Mouse (Mus musculus): ENCODE results near the gene Slc27a5. TPM values are rescaled to one million over a fixed set of nuclear protein-coding genes. Genes with fewer than 3 reads are reported as not detected.
A peak's percentile ranks its signal among the peaks of the same experiment; 100 is the strongest.

Gene Slc27a5
- total and polyA plus RNA-seq, 3 experiments = 0.13 TPM; not detected in 2

- peak overlapping the region; percentile 92 for H3K9ac ChIP-seq (ENCODE audit: control insufficient read depth, low read depth, low read length, poor library complexity, severe bottlenecking)
- peak; percentile 99 for DNase-seq (ENCODE audit: low read depth, low spot score)
- no peaks in the 10 kb centered on the region; a peak in 1 of 4 replicates for H3K36me3 ChIP-seq (ENCODE audit: control insufficient read depth in 1 of 2, insufficient read depth in 2 of 2, low read length in 2 of 2)
- peaks cover 20% of the 10 kb centered on the region for H3K79me2 ChIP-seq (ENCODE audit: control insufficient read depth, insufficient read depth, low read length, poor library complexity)
- H3K4me1 ChIP-seq (ENCODE audit: control insufficient read depth in 1 of 2, insufficient read depth in 2 of 2, low read length in 2 of 2) = peaks cover 0 to 14% of the 10 kb centered on the region in 2 experiments; a peak in 3 of 4 replicates
- H3K9me3 ChIP-seq (replicated peaks; ENCODE audit: insufficient read depth, low read length) = no peaks in the 10 kb centered on the region
- peak overlapping the region; percentile 93 for H3K27ac ChIP-seq (ENCODE audit: control insufficient read depth, low read depth, low read length)
- H3K4me3 ChIP-seq (ENCODE audit: control insufficient read depth in 1 of 2, insufficient read depth in 1 of 2, low read depth in 2 of 2, low read length in 2 of 2) = peak overlapping the region; percentile 65 to 88
- H3K27me3 ChIP-seq (ENCODE audit: control insufficient read depth in 1 of 2, insufficient read depth in 2 of 2, low read length in 2 of 2) = no peaks in the 10 kb centered on the region
- TF ChIP-seq MYB (IDR thresholded peaks at IDR 0.05; ENCODE audit: low read depth, low read length) = no peak
- peak; percentile 61 for TF ChIP-seq USF1 (IDR thresholded peaks at IDR 0.05; ENCODE audit: low read depth, low read length)
- no peak for TF ChIP-seq POLR2AphosphoS2 (IDR thresholded peaks at IDR 0.05; ENCODE audit: low read length)
- no peak for TF ChIP-seq MEF2A (IDR thresholded peaks at IDR 0.05; ENCODE audit: extremely low read depth, insufficient replicate concordance, low read depth, low read length, poor library complexity, severe bottlenecking)
- TF ChIP-seq MAFK (IDR thresholded peaks at IDR 0.05; ENCODE audit: borderline replicate concordance, low read depth, low read length) = no peak
- TF ChIP-seq MXI1 (IDR thresholded peaks at IDR 0.05; ENCODE audit: low read depth, low read length) = peak; percentile 61
- peak; percentile 80 for TF ChIP-seq MYC (IDR thresholded peaks at IDR 0.05; ENCODE audit: low read depth, low read length)
- TF ChIP-seq ZC3H11A (IDR thresholded peaks at IDR 0.05; ENCODE audit: low read depth, low read length) = peak; percentile 24; the same call in 1 of the 2 replicates
- TF ChIP-seq ZMIZ1 (IDR thresholded peaks at IDR 0.05; ENCODE audit: low read depth, low read length) = no peak
- no peak; the same call in 1 of the 2 replicates for TF ChIP-seq KAT2A (conservative IDR thresholded peaks at IDR 0.05; ENCODE audit: low read depth, low read length)
- peak; percentile 92 for TF ChIP-seq HCFC1 (IDR thresholded peaks at IDR 0.05; ENCODE audit: low read depth, low read length)
- TF ChIP-seq TBP (IDR thresholded peaks at IDR 0.05; ENCODE audit: low read depth, low read length) = peak; percentile 88
- no peak for TF ChIP-seq UBTF (IDR thresholded peaks at IDR 0.05; ENCODE audit: borderline replicate concordance, insufficient read depth, low read depth, low read length)
- peak; percentile 88; the same call in 1 of the 2 replicates for TF ChIP-seq E2F4 (IDR thresholded peaks at IDR 0.05; ENCODE audit: borderline replicate concordance, low read depth, low read length)
- peak; percentile 64 to 91 (median 82) for TF ChIP-seq CTCF (IDR thresholded peaks at IDR 0.05 in 2 of 3, conservative IDR thresholded peaks at IDR 0.05 in 1 of 3; ENCODE audit: control insufficient read depth in 1 of 3, insufficient read depth in 1 of 3, low read depth in 2 of 3, low read length in 3 of 3, poor library complexity in 1 of 3, severe bottlenecking in 1 of 3)
- no peak for TF ChIP-seq CHD2 (IDR thresholded peaks at IDR 0.05; ENCODE audit: low read length)
- TF ChIP-seq ZKSCAN1 (IDR thresholded peaks at IDR 0.05; ENCODE audit: low read depth, low read length) = no peak
- peak; percentile 43 to 47; a peak in 2 of 4 replicates for TF ChIP-seq POLR2A (IDR thresholded peaks at IDR 0.05; ENCODE audit: control insufficient read depth in 1 of 2, insufficient read depth in 1 of 2, low read depth in 1 of 2, low read length in 2 of 2, poor library complexity in 1 of 2)
- peak; percentile 55 for TF ChIP-seq RAD21 (IDR thresholded peaks at IDR 0.05; ENCODE audit: low read depth, low read length)
- peak; percentile 84 for TF ChIP-seq SIN3A (IDR thresholded peaks at IDR 0.05; ENCODE audit: low read length)
- peak; percentile 65 for TF ChIP-seq TCF12 (IDR thresholded peaks at IDR 0.05; ENCODE audit: low read depth, low read length)
- no peak for TF ChIP-seq USF2 (IDR thresholded peaks at IDR 0.05; ENCODE audit: borderline replicate concordance in 1 of 2, insufficient read depth in 1 of 2, low read depth in 1 of 2, low read length in 2 of 2)
- TF ChIP-seq NELFE (IDR thresholded peaks at IDR 0.05; ENCODE audit: low read depth, low read length) = peak; percentile 54; the same call in 1 of the 2 replicates
- TF ChIP-seq GATA1 (IDR thresholded peaks at IDR 0.05; ENCODE audit: low read depth, low read length) = no peak
- no peak for TF ChIP-seq POLR2AphosphoS5 (IDR thresholded peaks at IDR 0.05; ENCODE audit: borderline replicate concordance, low read depth, low read length)
- no peak for TF ChIP-seq JUND (IDR thresholded peaks at IDR 0.05; ENCODE audit: low read depth, low read length)
- 0 out of 2 replicates have a peak, but pooled peaks have one; percentile 70 for TF ChIP-seq CHD1 (IDR thresholded peaks at IDR 0.05; ENCODE audit: low read depth, low read length)
- no peak for TF ChIP-seq BHLHE40 (IDR thresholded peaks at IDR 0.05; ENCODE audit: borderline replicate concordance, low read depth, low read length)
- peak; percentile 42; the same call in 1 of the 2 replicates for TF ChIP-seq NRF1 (IDR thresholded peaks at IDR 0.05; ENCODE audit: insufficient read depth, low read depth, low read length, poor library complexity, severe bottlenecking)
- TF ChIP-seq ELF1 (IDR thresholded peaks at IDR 0.05; ENCODE audit: low read depth, low read length) = peak; percentile 88
- TF ChIP-seq EP300 (IDR thresholded peaks at IDR 0.05; ENCODE audit: low read depth in 1 of 2, low read length in 2 of 2) = peak in 1 of 2 experiments; percentile 13; a peak in 2 of 4 replicates
- TF ChIP-seq ETS1 (IDR thresholded peaks at IDR 0.05; ENCODE audit: low read depth, low read length) = 0 out of 2 replicates have a peak, but pooled peaks have one; percentile 16
- no peak for TF ChIP-seq ZNF384 (IDR thresholded peaks at IDR 0.05; ENCODE audit: low read depth, low read length)
- TF ChIP-seq MAZ (IDR thresholded peaks at IDR 0.05; ENCODE audit: low read depth, low read length) = peak; percentile 81
These were observed 11.4 kb upstream of the Slc27a5 start for GRCm38 (mm10) chr7:13009143-13010004.

Data from MEL (cell line).